In genomic region chr2:69777985-69778835, GRCm38 (mm10) we compare ENCODE assay signal across 10 mouse cellular contexts. TPM values are rescaled to one million over a fixed set of nuclear protein-coding genes. Genes with fewer than 3 reads are reported as not detected.
A peak's percentile ranks its signal among the peaks of the same experiment; 100 is the strongest.
DNase-seq lines count a peak whose midpoint lies in the region; ATAC-seq and TF ChIP-seq lines count a peak whose summit lies in the region.
"Had no signal": no experiment of that assay in that cellular context is flagged by ENCODE, and none has a peak within 500 bp of the region (broad histone marks: within the 10 kb centered on the region; RNA-seq: fewer than 3 reads in every experiment).

No protein-coding gene starts in this region.

- 53% methylated on average over 7 of the region's 7 CpGs for WGBS in lung, postnatal 0 days

- no peaks in the 10 kb centered on the region for H3K9me3 ChIP-seq in lung, postnatal 0 days (ENCODE audit: low read length)
- H3K9me3 ChIP-seq: limb, embryonic 15.5 days; midbrain, embryonic 12.5 days had no signal

- no peak overlapping the region for H3K27ac ChIP-seq in lung, postnatal 0 days (ENCODE audit: low read length)
- H3K27ac ChIP-seq: limb, embryonic 15.5 days; midbrain, embryonic 12.5 days had no signal

- no peak for TF ChIP-seq CTCF in lung, postnatal 0 days (IDR thresholded peaks at IDR 0.05)

- no peaks in the 10 kb centered on the region for H3K36me3 ChIP-seq in lung, postnatal 0 days (ENCODE audit: insufficient read depth, low read length)

- H3K4me2 ChIP-seq in lung, postnatal 0 days (replicated peaks; ENCODE audit: low read depth, low read length) = no peak overlapping the region
- H3K4me2 ChIP-seq: limb, embryonic 15.5 days; midbrain, embryonic 12.5 days had no signal

- ATAC-seq in lung, postnatal 0 days = no peak
- peak; percentile 76 for ATAC-seq in megakaryocyte progenitor cell, adult 5-6 weeks (replicated peaks; ENCODE audit: poor library complexity)

- peak; percentile 2 for DNase-seq in lung, postnatal 14 days
- DNase-seq in lung, postnatal 0 days (ENCODE audit: low spot score) = no peak
- peak; percentile 37 for DNase-seq in T-cell, adult 2 months (ENCODE audit: low spot score)
- DNase-seq in thymus, postnatal 36 days = peak; percentile 61 to 64
- DNase-seq in embryo, embryonic 10.5 days (ENCODE audit: low spot score) = no peak
- DNase-seq in layer of hippocampus, adult 8-10 months (ENCODE audit: low spot score in 2 of 2) = no peak
- DNase-seq: cerebellum, adult 18-20 months had no signal

- H3K9ac ChIP-seq in lung, postnatal 0 days (replicated peaks; ENCODE audit: low read depth) = no peak overlapping the region
- H3K9ac ChIP-seq: limb, embryonic 15.5 days; midbrain, embryonic 12.5 days had no signal

- no peak overlapping the region for H3K4me3 ChIP-seq in lung, postnatal 0 days (ENCODE audit: low read depth, low read length)
- H3K4me3 ChIP-seq: limb, embryonic 15.5 days; midbrain, embryonic 12.5 days had no signal

- no peak for TF ChIP-seq EP300 in lung, postnatal 0 days (IDR thresholded peaks at IDR 0.05)

- H3K27me3 ChIP-seq in lung, postnatal 0 days (replicated peaks; ENCODE audit: insufficient read depth, low read length) = no peaks in the 10 kb centered on the region
- H3K27me3 ChIP-seq: limb, embryonic 15.5 days; midbrain, embryonic 12.5 days had no signal

- no peaks in the 10 kb centered on the region for H3K4me1 ChIP-seq in lung, postnatal 0 days (ENCODE audit: insufficient read depth, low read depth, low read length)
- H3K4me1 ChIP-seq: limb, embryonic 15.5 days; midbrain, embryonic 12.5 days had no signal

RNA-seq across cellular contexts. Expression of gene Ccdc173, which starts 11.2 kb away (rescaled TPM):
- polyA plus RNA-seq in lung, postnatal 0 days (2015; fragmentation: Nextera tagmentation; extraction: Ambion mirVana) = 2.3 and 2.5 TPM in 2 replicates
- total RNA-seq in megakaryocyte progenitor cell, adult 5-6 weeks (2015) = 1.8 and 2.5 TPM in 2 replicates
- total RNA-seq in megakaryocyte progenitor cell, adult 5-6 weeks (2017) = 0.54 and 3.3 TPM in 2 replicates
- total RNA-seq in layer of hippocampus, adult 8-10 months (2022) = 1 to 10 TPM; 2.2 to 3.3 (median 2.6) TPM

RNA-seq across cellular contexts. Expression of gene Phospho2, which starts 11.2 kb away (rescaled TPM):
- polyA plus RNA-seq in lung, postnatal 0 days (2015; fragmentation: Nextera tagmentation; extraction: Ambion mirVana) = 20.3 and 20.8 TPM in 2 replicates
- total RNA-seq in megakaryocyte progenitor cell, adult 5-6 weeks (2015) = 24.5 and 25.3 TPM in 2 replicates
- total RNA-seq in megakaryocyte progenitor cell, adult 5-6 weeks (2017) = 21.9 and 25.0 TPM in 2 replicates
- 10 to 100 TPM; 17.7 to 25.1 (median 22.9) TPM for total RNA-seq in layer of hippocampus, adult 8-10 months (2022)

RNA-seq across cellular contexts. Expression of gene Klhl23, which starts 43.5 kb away (rescaled TPM):
- polyA plus RNA-seq in lung, postnatal 0 days (2015; fragmentation: Nextera tagmentation; extraction: Ambion mirVana) = 29.6 and 30.3 TPM in 2 replicates
- total RNA-seq in megakaryocyte progenitor cell, adult 5-6 weeks (2015) = 15.1 and 18.7 TPM in 2 replicates
- total RNA-seq in megakaryocyte progenitor cell, adult 5-6 weeks (2017) = 28.6 and 30.4 TPM in 2 replicates
- 10 to 100 TPM; 32.7 to 45.3 (median 36.6) TPM for total RNA-seq in layer of hippocampus, adult 8-10 months (2022)

RNA-seq across cellular contexts. Expression of gene Ppig, which starts 55.9 kb away (rescaled TPM):
- 95.1 and 96.5 TPM in 2 replicates for polyA plus RNA-seq in lung, postnatal 0 days (2015; fragmentation: Nextera tagmentation; extraction: Ambion mirVana)
- total RNA-seq in megakaryocyte progenitor cell, adult 5-6 weeks (2015) = 136 and 142 TPM in 2 replicates
- total RNA-seq in megakaryocyte progenitor cell, adult 5-6 weeks (2017) = 70.5 and 131 TPM in 2 replicates
- 10 to 100 TPM; 55.5 to 73.8 (median 70.1) TPM for total RNA-seq in layer of hippocampus, adult 8-10 months (2022)

Comparison
In these comparisons a context has a peak if more than half of its experiments do, and no peak if none do; other contexts are left out.
1. DNase-seq: peak in lung, postnatal 14 days (single experiment), T-cell, adult 2 months (single experiment) and thymus, postnatal 36 days (2 of 2); none in lung, postnatal 0 days (single experiment), embryo, embryonic 10.5 days (single experiment) and layer of hippocampus, adult 8-10 months (0 of 2).